Mouse (Mus musculus) urinary bladder, postnatal 0 days (tissue): Measurements from ENCODE around the gene Ttll4. TPM values are rescaled to one million over a fixed set of nuclear protein-coding genes. Genes with fewer than 3 reads are reported as not detected.

Experiments used
- polyA plus RNA-seq: library from polyadenylated mRNA; unstranded; fragments of >200 nt; fragmentation: Nextera tagmentation; extraction: Ambion mirVana; gene quantifications from 2 replicates; pipeline ENCODE4 v1.2.1, GENCODE M21; 2015

The Ttll4 gene
- 3.6 and 3.7 TPM in 2 replicates for polyA plus RNA-seq

DNA sequence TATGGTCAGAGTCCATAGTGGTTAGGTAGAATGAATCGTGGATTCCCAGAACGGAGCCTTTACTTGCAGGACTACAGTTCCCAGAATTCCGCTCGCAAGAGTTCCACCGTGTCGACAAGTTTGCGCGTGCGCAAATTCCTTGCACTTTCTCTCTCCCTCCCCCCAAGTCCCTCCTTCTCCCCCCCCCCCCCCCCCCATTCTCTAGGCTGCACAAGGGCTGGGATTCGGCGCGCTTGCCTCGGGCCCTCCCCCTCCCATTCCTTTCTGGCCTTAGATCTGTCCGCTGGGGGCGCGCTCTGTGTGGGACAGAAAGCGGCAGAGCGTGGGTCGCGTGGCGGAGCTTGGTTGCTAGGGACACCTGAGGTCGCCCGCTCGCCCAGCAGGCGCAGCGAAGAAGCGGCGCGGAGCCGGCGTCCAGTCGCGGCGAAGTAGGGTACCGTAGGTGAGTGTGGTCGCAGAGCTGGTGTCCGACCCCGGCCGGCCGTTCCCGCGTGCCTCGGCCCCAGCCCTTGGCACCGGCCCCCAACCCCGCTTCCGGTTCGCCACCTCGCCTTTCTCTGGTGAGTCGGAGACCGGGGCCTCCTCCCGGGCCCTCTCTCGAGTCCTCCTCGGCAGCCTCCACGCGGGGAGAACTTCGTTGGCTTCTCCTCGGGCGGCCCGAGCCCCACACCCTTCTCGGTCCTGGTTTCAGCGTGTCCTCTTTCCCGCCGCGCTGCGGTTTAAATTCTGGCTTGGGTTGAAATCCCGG, at the start of gene Ttll4:
Ttll4 (plus strand) TSS at position 298 of the 748 bp plus-strand sequence.

GRCm38 (mm10) chr1:74713099-74713858, 51.7 kb downstream of the Ttll4 start, which contains the start of gene Cyp27a1:
TSS of gene Cyp27a1 (plus strand) at chr1:74713574.

DNA sequence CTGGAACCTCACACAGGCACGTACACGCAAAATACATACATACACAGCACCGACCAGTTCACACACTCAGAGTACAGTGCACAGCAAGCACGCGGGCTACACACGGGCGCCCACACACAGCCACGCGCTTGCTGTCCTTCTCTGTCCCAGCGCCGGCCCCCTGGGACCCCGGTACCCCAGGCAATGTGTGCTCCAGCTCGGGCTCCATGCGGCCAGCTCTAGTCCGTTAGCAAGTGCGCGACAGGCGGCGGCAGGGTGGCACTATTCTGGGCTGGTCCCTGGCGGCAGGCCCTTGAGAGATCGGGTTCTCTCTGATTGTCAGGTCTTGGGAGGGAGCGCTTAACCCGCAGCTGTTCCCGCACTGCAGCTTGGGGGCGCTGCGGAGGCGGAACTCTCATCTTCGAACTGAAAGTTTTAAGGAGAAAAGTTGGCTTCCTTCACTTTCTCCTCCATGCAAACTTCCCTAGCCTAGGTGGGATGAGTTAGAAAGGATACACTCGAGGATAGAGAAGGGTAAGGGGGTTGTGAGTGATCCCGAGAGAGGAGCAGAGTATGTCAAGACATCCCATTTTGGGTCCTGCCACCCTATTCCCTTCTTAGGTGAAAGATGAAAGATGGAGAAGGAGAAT, 87.2 kb downstream of the Ttll4 start, which contains the start of gene Prkag3:
Prkag3 (minus strand) TSS at position 579 of the 629 bp plus-strand sequence.

Other genes with a start within 250 kb of the Ttll4 start
- gene Cnot9, start 155.7 kb upstream of the Ttll4 start, polyA plus RNA-seq: 23.4 and 27.1 TPM in 2 replicates
- gene Plcd4, start 118.9 kb upstream of the Ttll4 start, polyA plus RNA-seq: 0.53 and 0.79 TPM in 2 replicates
- 9.4 and 9.5 TPM in 2 replicates for gene Usp37, start 117.5 kb upstream of the Ttll4 start, polyA plus RNA-seq
- 2.9 and 3.3 TPM in 2 replicates for gene Zfp142, start 73.5 kb upstream of the Ttll4 start, polyA plus RNA-seq
- gene Bcs1l, start 73.5 kb upstream of the Ttll4 start, polyA plus RNA-seq: 8.8 and 9.8 TPM in 2 replicates
- 19.0 and 20.6 TPM in 2 replicates for gene Rnf25, start 60.3 kb upstream of the Ttll4 start, polyA plus RNA-seq
- gene Stk36, start 60.3 kb upstream of the Ttll4 start, polyA plus RNA-seq: 0.79 and 1.7 TPM in 2 replicates
- gene Cyp27a1, start 51.8 kb downstream of the Ttll4 start, polyA plus RNA-seq: 8.5 and 10.7 TPM in 2 replicates
- gene Prkag3, start 87.5 kb downstream of the Ttll4 start, polyA plus RNA-seq: 0.41 and 0.58 TPM in 2 replicates
- 8.4 and 8.6 TPM in 2 replicates for gene Wnt6, start 110.1 kb downstream of the Ttll4 start, polyA plus RNA-seq
- gene Wnt10a, start 129.8 kb downstream of the Ttll4 start, polyA plus RNA-seq: 7.4 and 9.2 TPM in 2 replicates
- not detected in 2 replicates for gene Cdk5r2, start 193.2 kb downstream of the Ttll4 start, polyA plus RNA-seq
- not detected in 2 replicates for gene Fev, start 223.7 kb downstream of the Ttll4 start, polyA plus RNA-seq
- not detected in 2 replicates for gene Cryba2, start 231.4 kb downstream of the Ttll4 start, polyA plus RNA-seq